Mouse (Mus musculus): ENCODE measurements at regions not wholly inside any gene's neighbourhood (a gene's known extent, or its start where the extent isn't known, plus 50 kb on each side); places are given as distances from the start of the nearest gene placed in this dataset.

- TF ChIP-seq CTCF (IDR thresholded peaks at IDR 0.05), result no peak
- TF ChIP-seq EP300 (IDR thresholded peaks at IDR 0.05), result no peak
Measured at GRCm38 (mm10) chr4:58677701-58678385, 109.7 kb downstream of the Olfr267 start.

Data from lung, postnatal 0 days (tissue).